8 mouse cellular contexts compared by ENCODE assay signal in genomic region chr11:12810949-12811881, GRCm38 (mm10).
A peak's percentile ranks its signal among the peaks of the same experiment; 100 is the strongest.
DNase-seq lines count a peak whose midpoint lies in the region; ATAC-seq and TF ChIP-seq lines count a peak whose summit lies in the region.

No protein-coding gene starts in this region.

- H3K4me3 ChIP-seq in gastrocnemius, adult 2 months: no peak overlapping the region
- H3K4me3 ChIP-seq in limb, embryonic 11.5 days (ENCODE audit: low read depth, low read length): no peak overlapping the region

- H3K4me1 ChIP-seq in limb, embryonic 11.5 days (ENCODE audit: control insufficient read depth, insufficient read depth, low read length): no peaks in the 10 kb centered on the region

- no peaks in the 10 kb centered on the region for H3K36me3 ChIP-seq in limb, embryonic 11.5 days (ENCODE audit: control insufficient read depth, insufficient read depth, low read length)

- no peaks in the 10 kb centered on the region for H3K27me3 ChIP-seq in limb, embryonic 11.5 days (ENCODE audit: control insufficient read depth, insufficient read depth, low read length)

- peak; percentile 75 for TF ChIP-seq CTCF in gastrocnemius, adult 2 months (IDR thresholded peaks at IDR 0.05)

- peak; percentile 77; the same call in 1 of the 2 replicates for ATAC-seq in limb, embryonic 11.5 days (ENCODE audit: insufficient number of reproducible peaks, low FRiP score, low TSS enrichment, low read depth)

- no peak overlapping the region for H3K4me2 ChIP-seq in limb, embryonic 11.5 days (ENCODE audit: low read depth, severe bottlenecking)

- no peaks in the 10 kb centered on the region for H3K9me3 ChIP-seq in limb, embryonic 11.5 days (ENCODE audit: control insufficient read depth, low read length)

- peak; percentile 37 for DNase-seq in gastrocnemius, adult 2 months
- DNase-seq in gastrocnemius, postnatal 25 days: no peak
- peak; percentile 85 for DNase-seq in embryo, embryonic 10.5 days (ENCODE audit: low spot score)
- peak; percentile 3 for DNase-seq in heart, adult 8-10 months (ENCODE audit: low spot score)
- DNase-seq in kidney, adult 9 months: peak; percentile 66
- DNase-seq in limb, embryonic 11.5 days (ENCODE audit: low spot score): peak; percentile 83
- DNase-seq in neural tube, embryonic 10.5 days (ENCODE audit: extremely low spot score, low spot score): peak; percentile 72
- DNase-seq in urinary bladder, postnatal 25 days (ENCODE audit: low spot score): peak; percentile 44

- 0 out of 2 replicates have a peak overlapping the region, but pooled peaks have one; percentile 22 for H3K9ac ChIP-seq in limb, embryonic 11.5 days (ENCODE audit: low read length)

- intact Hi-C loops in gastrocnemius, adult 2 months (cut with DNase I): no loop called here

- H3K27ac ChIP-seq in gastrocnemius, adult 2 months: no peak overlapping the region
- H3K27ac ChIP-seq in limb, embryonic 11.5 days (replicated peaks; ENCODE audit: low read depth, low read length): no peak overlapping the region

- whole genome bisulfite sequencing in limb, embryonic 11.5 days: 43% methylated on average over 11 of the region's 11 CpGs
